Mouse (Mus musculus) layer of hippocampus, adult 8-10 months (tissue): ENCODE data around the gene Vsir. TPM values are rescaled to one million over a fixed set of nuclear protein-coding genes. Genes with fewer than 3 reads are reported as not detected.

Experiments
- DNase-seq, 2 experiments: peaks; one replicate each; pipeline ENCODE4 v3.0.0; 2022; ENCODE audit warnings: low spot score in 2 of 2
- total RNA-seq, 4 experiments: library from RNA; stranded (reverse); gene quantifications; 2 replicates each; pipeline ENCODE4 v1.2.4; 2022

Vsir gene
- total RNA-seq, 4 experiments from 2014 or later: 17.5 to 84.6 (median 50.1) TPM

GRCm38 (mm10) chr10:60381142-60381925 lies 34.7 kb downstream of the Vsir start:
- DNase-seq: no peak

- no peak for DNase-seq
These were observed 41.7 kb downstream of the Vsir start for GRCm38 (mm10) chr10:60388332-60388731.

GRCm38 (mm10) chr10:60389447-60389865 lies 42.8 kb downstream of the Vsir start:
- no peak for DNase-seq

GRCm38 (mm10) chr10:60390177-60390903 lies 43.7 kb downstream of the Vsir start:
- DNase-seq: no peak

GRCm38 (mm10) chr10:60390904-60391420 lies 44.3 kb downstream of the Vsir start:
- no peak for DNase-seq

GRCm38 (mm10) chr10:60391661-60392060 lies 45.0 kb downstream of the Vsir start:
- DNase-seq: no peak

GRCm38 (mm10) chr10:60394936-60395335 lies 48.3 kb downstream of the Vsir start:
- no peak for DNase-seq

- no peak for DNase-seq
These were observed 49.0 kb downstream of the Vsir start for GRCm38 (mm10) chr10:60395605-60396004.

GRCm38 (mm10) chr10:60398051-60398814 lies 51.6 kb downstream of the Vsir start:
- DNase-seq: no peak

- no peak for DNase-seq
These were observed 52.8 kb downstream of the Vsir start, which contains the start of gene Gm17455 for GRCm38 (mm10) chr10:60399449-60399848. Gene Gm17455 (plus strand): TSS chr10:60399726.

GRCm38 (mm10) chr10:60400507-60401295 lies 54.0 kb downstream of the Vsir start:
- no peak for DNase-seq

- DNase-seq: peak; percentile 49 to 72
These were observed 59.0 kb downstream of the Vsir start for GRCm38 (mm10) chr10:60405460-60406177.

GRCm38 (mm10) chr10:60407831-60408230 lies 61.2 kb downstream of the Vsir start:
- DNase-seq: peak; percentile 17 to 56

GRCm38 (mm10) chr10:60411794-60412193 lies 65.1 kb downstream of the Vsir start:
- no peak for DNase-seq

GRCm38 (mm10) chr10:60413756-60414155 lies 67.1 kb downstream of the Vsir start:
- no peak for DNase-seq

- DNase-seq: no peak
These were observed 70.4 kb downstream of the Vsir start for GRCm38 (mm10) chr10:60417041-60417440.

- peak; percentile 30 to 74 for DNase-seq
These were observed 71.5 kb downstream of the Vsir start for GRCm38 (mm10) chr10:60418137-60418536.

- DNase-seq: no peak
These were observed 73.0 kb downstream of the Vsir start for GRCm38 (mm10) chr10:60419624-60420023.
